Mouse (Mus musculus): Measurements from ENCODE around the gene Gm5431. TPM values are rescaled to one million over a fixed set of nuclear protein-coding genes. Genes with fewer than 3 reads are reported as not detected.

The Gm5431 gene
- polyA plus RNA-seq, 1 experiment: 0.19 TPM

- WGBS: 52% methylated on average over 6 of the region's 6 CpGs
- TF ChIP-seq POLR2A (IDR thresholded peaks at IDR 0.05; ENCODE audit: low read depth, low read length) (no peak), CTCF (conservative IDR thresholded peaks at IDR 0.05; ENCODE audit: insufficient read depth, insufficient read length, low read depth, low read length) (no peak)
- Histone ChIP-seq H3K27me3 (replicated peaks; ENCODE audit: control insufficient read depth, insufficient read depth, low read length) (no peaks in the 10 kb centered on the region), H3K27ac (ENCODE audit: insufficient read depth, low read depth, low read length) (peak overlapping the region; percentile 85; the same call in 1 of the 2 replicates), H3K4me3 (ENCODE audit: insufficient read depth, low read depth, low read length) (no peak overlapping the region), H3K36me3 (ENCODE audit: control insufficient read depth, insufficient read depth, low read length) (no peaks in the 10 kb centered on the region), H3K4me1 (ENCODE audit: control insufficient read depth, insufficient read depth, low read length) (peaks cover 26% of the 10 kb centered on the region)
- DNase-seq: peak; percentile 88
Observed at GRCm38 (mm10) chr11:48844309-48844708, 57.7 kb downstream of the Gm5431 start.

DNA sequence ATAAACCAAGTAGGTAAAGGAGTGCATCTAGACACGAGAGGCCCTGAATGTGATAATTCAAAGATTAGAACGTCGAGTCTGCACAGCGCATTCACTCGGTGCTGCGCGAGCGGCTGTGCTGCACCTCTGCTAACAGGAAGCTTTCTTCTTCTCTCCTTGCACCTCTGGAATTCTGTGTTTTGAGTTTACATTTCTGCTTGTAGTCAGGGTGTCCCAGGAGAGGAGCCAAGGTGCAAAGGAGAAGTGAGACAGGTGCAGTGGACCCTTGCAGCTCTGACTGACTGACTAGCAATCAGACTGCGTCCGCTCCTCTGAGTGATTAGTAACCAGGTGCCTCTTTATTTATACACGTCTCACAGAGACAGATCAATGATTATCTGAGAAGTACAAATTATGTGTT lies 58.8 kb downstream of the Gm5431 start:
- Histone ChIP-seq H3K27ac (ENCODE audit: insufficient read depth, low read depth, low read length) (peak overlapping the region; percentile 97), H3K36me3 (ENCODE audit: control insufficient read depth, insufficient read depth, low read length) (no peaks in the 10 kb centered on the region), H3K4me1 (ENCODE audit: control insufficient read depth, insufficient read depth, low read length) (peaks cover 26% of the 10 kb centered on the region), H3K27me3 (replicated peaks; ENCODE audit: control insufficient read depth, insufficient read depth, low read length) (no peaks in the 10 kb centered on the region), H3K4me3 (ENCODE audit: insufficient read depth, low read depth, low read length) (no peak overlapping the region)
- DNase-seq: peak; percentile 93
- TF ChIP-seq CTCF (conservative IDR thresholded peaks at IDR 0.05; ENCODE audit: insufficient read depth, insufficient read length, low read depth, low read length): no peak
- TF ChIP-seq POLR2A (IDR thresholded peaks at IDR 0.05; ENCODE audit: low read depth, low read length): peak; percentile 63
- 53% methylated on average over 11 of the region's 11 CpGs for WGBS

DNA sequence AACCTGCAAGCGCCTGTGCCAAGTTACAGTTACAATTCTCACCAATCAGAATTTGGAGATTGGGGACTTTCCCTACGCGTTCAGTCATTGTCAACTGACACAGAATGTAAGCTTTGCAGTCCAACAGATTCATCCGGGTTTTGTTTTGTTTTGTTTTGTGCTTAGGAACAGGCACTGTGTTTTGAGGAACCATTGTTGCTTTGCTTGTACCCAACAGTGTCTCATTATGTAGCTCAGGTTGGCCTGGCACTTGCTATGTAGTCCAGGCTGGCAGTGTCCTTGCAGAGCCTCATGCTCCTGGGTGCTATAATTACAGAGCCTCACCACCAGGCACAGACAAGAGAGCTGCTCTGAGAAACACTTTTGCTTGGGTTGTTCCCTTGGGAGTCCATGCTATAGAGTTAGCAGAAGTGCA lies 59.6 kb downstream of the Gm5431 start:
- no peaks in the 10 kb centered on the region for H3K27me3 ChIP-seq (replicated peaks; ENCODE audit: control insufficient read depth, insufficient read depth, low read length)
- WGBS: 79% methylated on average over 4 of the region's 4 CpGs
- peaks cover 26% of the 10 kb centered on the region for H3K4me1 ChIP-seq (ENCODE audit: control insufficient read depth, insufficient read depth, low read length)
- no peaks in the 10 kb centered on the region for H3K36me3 ChIP-seq (ENCODE audit: control insufficient read depth, insufficient read depth, low read length)
- H3K4me3 ChIP-seq (ENCODE audit: insufficient read depth, low read depth, low read length): no peak overlapping the region
- TF ChIP-seq POLR2A (IDR thresholded peaks at IDR 0.05; ENCODE audit: low read depth, low read length) (no peak), CTCF (conservative IDR thresholded peaks at IDR 0.05; ENCODE audit: insufficient read depth, insufficient read length, low read depth, low read length) (no peak)
- H3K27ac ChIP-seq (ENCODE audit: insufficient read depth, low read depth, low read length): peak overlapping the region; percentile 97
- DNase-seq: no peak

GRCm38 (mm10) chr11:48841213-48841612 lies 60.8 kb downstream of the Gm5431 start:
- Histone ChIP-seq H3K4me1 (ENCODE audit: control insufficient read depth, insufficient read depth, low read length) (peaks cover 26% of the 10 kb centered on the region), H3K27ac (ENCODE audit: insufficient read depth, low read depth, low read length) (peak overlapping the region; percentile 97), H3K36me3 (ENCODE audit: control insufficient read depth, insufficient read depth, low read length) (no peaks in the 10 kb centered on the region), H3K4me3 (ENCODE audit: insufficient read depth, low read depth, low read length) (no peak overlapping the region), H3K27me3 (replicated peaks; ENCODE audit: control insufficient read depth, insufficient read depth, low read length) (no peaks in the 10 kb centered on the region)
- WGBS: 58% methylated on average over 5 of the region's 5 CpGs
- peak; percentile 77 for DNase-seq
- TF ChIP-seq CTCF (conservative IDR thresholded peaks at IDR 0.05; ENCODE audit: insufficient read depth, insufficient read length, low read depth, low read length) (no peak), POLR2A (IDR thresholded peaks at IDR 0.05; ENCODE audit: low read depth, low read length) (no peak)

DNA sequence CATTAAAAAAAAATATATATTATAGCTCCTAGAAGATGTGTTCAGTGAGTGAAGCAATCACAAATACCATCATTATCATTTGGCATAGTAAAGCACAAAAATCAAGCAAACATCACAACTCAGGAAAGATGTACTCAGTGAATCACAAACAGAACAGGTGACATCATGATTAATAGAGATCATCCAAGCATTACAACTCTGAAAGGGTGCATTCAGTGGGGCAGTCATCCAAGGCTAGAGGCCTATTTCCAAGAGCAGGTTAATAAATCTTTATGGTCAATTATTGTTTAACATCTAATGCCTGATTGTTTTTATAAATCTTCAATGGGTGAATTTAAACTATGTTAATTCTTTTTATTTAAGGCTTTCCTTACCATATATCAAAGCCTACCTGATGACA lies 61.2 kb downstream of the Gm5431 start:
- Histone ChIP-seq H3K27ac (ENCODE audit: insufficient read depth, low read depth, low read length) (no peak overlapping the region), H3K27me3 (replicated peaks; ENCODE audit: control insufficient read depth, insufficient read depth, low read length) (no peaks in the 10 kb centered on the region), H3K4me1 (ENCODE audit: control insufficient read depth, insufficient read depth, low read length) (peaks cover 26% of the 10 kb centered on the region), H3K4me3 (ENCODE audit: insufficient read depth, low read depth, low read length) (no peak overlapping the region), H3K36me3 (ENCODE audit: control insufficient read depth, insufficient read depth, low read length) (no peaks in the 10 kb centered on the region)
- TF ChIP-seq POLR2A (IDR thresholded peaks at IDR 0.05; ENCODE audit: low read depth, low read length): no peak
- no peak for TF ChIP-seq CTCF (conservative IDR thresholded peaks at IDR 0.05; ENCODE audit: insufficient read depth, insufficient read length, low read depth, low read length)
- peak; percentile 90 for DNase-seq

GRCm38 (mm10) chr11:48838879-48839680 lies 62.9 kb downstream of the Gm5431 start:
- Histone ChIP-seq H3K27me3 (replicated peaks; ENCODE audit: control insufficient read depth, insufficient read depth, low read length) (no peaks in the 10 kb centered on the region), H3K4me3 (ENCODE audit: insufficient read depth, low read depth, low read length) (peak overlapping the region; percentile 76), H3K4me1 (ENCODE audit: control insufficient read depth, insufficient read depth, low read length) (peaks cover 18% of the 10 kb centered on the region), H3K27ac (ENCODE audit: insufficient read depth, low read depth, low read length) (peak overlapping the region; percentile 89), H3K36me3 (ENCODE audit: control insufficient read depth, insufficient read depth, low read length) (no peaks in the 10 kb centered on the region)
- TF ChIP-seq POLR2A (IDR thresholded peaks at IDR 0.05; ENCODE audit: low read depth, low read length) (no peak), CTCF (conservative IDR thresholded peaks at IDR 0.05; ENCODE audit: insufficient read depth, insufficient read length, low read depth, low read length) (no peak)
- no peak for DNase-seq
- WGBS: 61% methylated on average over 10 of the region's 10 CpGs

- TF ChIP-seq CTCF (conservative IDR thresholded peaks at IDR 0.05; ENCODE audit: insufficient read depth, insufficient read length, low read depth, low read length): no peak
- Histone ChIP-seq H3K4me3 (ENCODE audit: insufficient read depth, low read depth, low read length) (peak overlapping the region; percentile 76), H3K27ac (ENCODE audit: insufficient read depth, low read depth, low read length) (peak overlapping the region; percentile 89), H3K36me3 (ENCODE audit: control insufficient read depth, insufficient read depth, low read length) (no peaks in the 10 kb centered on the region), H3K27me3 (replicated peaks; ENCODE audit: control insufficient read depth, insufficient read depth, low read length) (no peaks in the 10 kb centered on the region), H3K4me1 (ENCODE audit: control insufficient read depth, insufficient read depth, low read length) (peaks cover 18% of the 10 kb centered on the region)
- WGBS: 3% methylated on average over 16 of the region's 16 CpGs
- peak; percentile 81 for DNase-seq
Observed at GRCm38 (mm10) chr11:48838181-48838797, 63.7 kb downstream of the Gm5431 start.

Other genes starting within 250 kb of the Gm5431 start
- gene Rack1, start 101.9 kb downstream of the Gm5431 start, polyA plus RNA-seq (2012; rRNA removed): 1,151 and 1,243 TPM in 2 replicates
- 26.3 and 27.3 TPM in 2 replicates for gene Trim41, start 84.9 kb downstream of the Gm5431 start, polyA plus RNA-seq (2012; rRNA removed)
- gene Trim7, start 76.1 kb downstream of the Gm5431 start, polyA plus RNA-seq (2012; rRNA removed): 80.3 and 98.8 TPM in 2 replicates
- gene Gm12184, start 75.6 kb downstream of the Gm5431 start, polyA plus RNA-seq (2012; rRNA removed): 9.7 and 10.4 TPM in 2 replicates
- 24.4 and 28.2 TPM in 2 replicates for gene Irgm1, start 30.5 kb downstream of the Gm5431 start, polyA plus RNA-seq (2012; rRNA removed)
- 4.0 and 6.5 TPM in 2 replicates for gene Psme2b, start 44.0 kb upstream of the Gm5431 start, polyA plus RNA-seq (2012; rRNA removed)
- gene Olfr56, start 76.7 kb upstream of the Gm5431 start, polyA plus RNA-seq (2012; rRNA removed): 0.10 and 0.16 TPM in 2 replicates
- gene 9930111J21Rik1, start 77.2 kb upstream of the Gm5431 start, polyA plus RNA-seq (2012; rRNA removed): 2.0 and 3.1 TPM in 2 replicates
- 0.08 and 0.33 TPM in 2 replicates for gene Gm12185, start 90.0 kb upstream of the Gm5431 start, polyA plus RNA-seq (2012; rRNA removed)
- 3.7 and 5.5 TPM in 2 replicates for gene Tgtp1, start 92.0 kb upstream of the Gm5431 start, polyA plus RNA-seq (2012; rRNA removed)
- 1.4 and 2.4 TPM in 2 replicates for gene 9930111J21Rik2, start 149.0 kb upstream of the Gm5431 start, polyA plus RNA-seq (2012; rRNA removed)
- gene Tgtp2, start 162.0 kb upstream of the Gm5431 start, polyA plus RNA-seq (2012; rRNA removed): 12.1 and 15.1 TPM in 2 replicates
- 4.5 and 8.4 TPM in 2 replicates for gene Ifi47, start 174.4 kb upstream of the Gm5431 start, polyA plus RNA-seq (2012; rRNA removed)
- 2.7 and 4.1 TPM in 2 replicates for gene Olfr1396, start 212.7 kb upstream of the Gm5431 start, polyA plus RNA-seq (2012; rRNA removed)
- not detected in 2 replicates for gene Olfr1395, start 240.1 kb upstream of the Gm5431 start, polyA plus RNA-seq (2012; rRNA removed)